Mouse (Mus musculus): ENCODE results near the gene Uhrf1bp1l.

Uhrf1bp1l gene

DNA sequence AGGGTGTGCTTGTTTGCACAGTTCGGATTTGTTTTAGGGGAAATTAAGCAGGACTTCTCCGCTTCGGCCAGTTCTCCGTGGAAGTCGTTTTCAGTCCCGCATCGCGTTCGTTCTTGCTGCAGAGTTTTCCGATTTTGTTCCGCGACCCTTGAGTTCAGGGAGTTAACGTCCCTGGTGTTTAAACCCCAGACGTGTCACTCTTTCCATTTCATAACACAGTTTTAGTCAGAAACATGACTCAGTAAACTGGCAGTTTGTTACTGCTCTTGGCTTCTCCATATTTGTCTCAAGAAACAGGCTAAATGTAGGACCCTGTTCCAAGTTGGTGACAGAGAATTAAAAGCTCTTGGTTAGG is 852 bp downstream of the Uhrf1bp1l start:
- DNase-seq (ENCODE audit: low read depth), result peak; percentile 90

DNA sequence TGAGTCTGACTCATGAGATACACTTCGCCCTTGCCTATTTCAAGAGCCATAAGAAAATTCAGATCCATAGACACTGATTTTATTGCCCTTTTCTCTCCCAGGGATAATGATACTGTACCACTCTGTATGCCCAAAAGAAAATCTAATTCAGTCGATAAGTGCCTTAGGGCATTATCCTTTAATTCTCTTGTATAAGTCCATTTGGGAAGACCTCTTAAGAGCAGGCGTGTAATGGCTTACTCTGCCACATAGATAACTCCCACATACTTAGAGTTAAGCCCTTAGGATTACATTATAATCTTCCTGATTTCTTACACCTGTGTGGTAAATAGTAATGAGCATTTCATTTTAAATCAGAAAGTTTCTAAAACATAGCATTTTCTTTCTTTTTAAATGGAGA is 1.8 kb downstream of the Uhrf1bp1l start:
- no peak for DNase-seq (ENCODE audit: low read depth)

- peak; percentile 36 for DNase-seq (ENCODE audit: low read depth)
Observed at GRCm38 (mm10) chr10:89747221-89747905, 2.6 kb downstream of the Uhrf1bp1l start.

- DNase-seq (ENCODE audit: low read depth), result no peak
Observed at GRCm38 (mm10) chr10:89747911-89748310, 3.1 kb downstream of the Uhrf1bp1l start.

GRCm38 (mm10) chr10:89748619-89749018 is 3.8 kb downstream of the Uhrf1bp1l start:
- no peak for DNase-seq (ENCODE audit: low read depth)

DNA sequence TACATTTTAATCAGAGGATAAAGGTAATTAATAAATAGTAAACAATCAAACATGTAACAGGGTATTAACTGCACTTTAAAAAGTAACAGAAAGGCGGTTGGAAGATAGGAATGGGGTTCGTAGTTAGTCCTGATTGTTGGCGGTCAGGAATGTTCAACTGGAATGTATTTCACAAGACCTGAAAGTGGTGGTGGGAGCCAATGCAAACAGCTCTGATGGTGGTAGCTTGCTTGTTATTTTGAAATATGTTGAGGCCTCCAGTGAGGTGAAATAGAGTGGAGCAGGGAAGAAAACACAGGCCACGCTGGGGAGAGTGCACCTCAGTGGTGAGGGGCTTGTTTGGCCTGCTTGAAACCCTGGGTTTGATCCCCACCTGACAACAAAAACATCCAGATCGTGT is 6.3 kb downstream of the Uhrf1bp1l start:
- no peak for DNase-seq (ENCODE audit: low read depth)

DNA sequence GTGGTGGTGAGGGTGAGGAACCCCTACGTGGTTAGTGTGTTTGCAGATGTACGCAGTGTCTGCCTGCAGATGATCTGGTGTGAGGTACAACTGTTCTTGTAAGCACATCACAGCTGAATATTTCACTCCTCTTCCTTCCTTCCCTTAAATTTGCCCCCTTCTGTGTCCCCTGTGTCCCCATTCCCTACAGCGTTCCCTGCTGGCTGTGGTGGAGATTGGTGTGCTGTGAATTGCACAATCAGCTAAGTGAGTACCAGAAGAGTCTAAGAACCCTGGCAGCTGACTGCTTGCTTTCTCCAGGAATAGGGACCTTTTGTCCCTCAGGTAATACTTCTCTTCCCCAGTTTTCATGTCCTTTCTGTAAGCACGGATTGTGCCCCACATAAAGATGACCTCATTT is 10.4 kb downstream of the Uhrf1bp1l start:
- DNase-seq (ENCODE audit: low read depth), result peak; percentile 29

DNA sequence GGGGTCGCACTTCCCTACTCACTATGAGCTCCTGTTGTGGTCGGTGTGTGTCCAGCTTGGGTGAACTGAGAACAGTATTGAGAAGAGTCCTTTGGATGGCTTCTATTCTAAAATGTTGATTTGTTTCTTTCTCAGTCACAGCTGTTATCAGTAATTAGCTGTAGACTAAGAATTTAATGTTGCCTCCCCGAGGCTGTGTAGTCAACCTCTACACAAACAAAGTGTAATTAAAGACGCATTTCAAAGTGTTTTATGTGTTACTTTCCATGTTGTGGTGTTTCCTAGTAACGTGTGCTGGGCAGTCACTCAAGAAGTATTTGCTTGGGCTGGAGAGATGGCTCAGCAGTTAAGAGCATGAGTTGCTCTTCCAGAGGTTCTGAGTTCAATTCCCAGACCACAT is 16.0 kb downstream of the Uhrf1bp1l start:
- DNase-seq (ENCODE audit: low read depth), result no peak

GRCm38 (mm10) chr10:89764457-89765121 is 19.8 kb downstream of the Uhrf1bp1l start:
- DNase-seq (ENCODE audit: low read depth), result peak; percentile 77

- no peak for DNase-seq (ENCODE audit: low read depth)
Observed at GRCm38 (mm10) chr10:89765790-89766714, 21.3 kb downstream of the Uhrf1bp1l start.

- DNase-seq (ENCODE audit: low read depth), result no peak
Observed at GRCm38 (mm10) chr10:89768352-89769020, 23.7 kb downstream of the Uhrf1bp1l start.

- no peak for DNase-seq (ENCODE audit: low read depth)
Observed at GRCm38 (mm10) chr10:89769096-89769495, 24.3 kb downstream of the Uhrf1bp1l start.

GRCm38 (mm10) chr10:89771894-89772293 is 27.1 kb downstream of the Uhrf1bp1l start:
- DNase-seq (ENCODE audit: low read depth), result peak; percentile 48

DNA sequence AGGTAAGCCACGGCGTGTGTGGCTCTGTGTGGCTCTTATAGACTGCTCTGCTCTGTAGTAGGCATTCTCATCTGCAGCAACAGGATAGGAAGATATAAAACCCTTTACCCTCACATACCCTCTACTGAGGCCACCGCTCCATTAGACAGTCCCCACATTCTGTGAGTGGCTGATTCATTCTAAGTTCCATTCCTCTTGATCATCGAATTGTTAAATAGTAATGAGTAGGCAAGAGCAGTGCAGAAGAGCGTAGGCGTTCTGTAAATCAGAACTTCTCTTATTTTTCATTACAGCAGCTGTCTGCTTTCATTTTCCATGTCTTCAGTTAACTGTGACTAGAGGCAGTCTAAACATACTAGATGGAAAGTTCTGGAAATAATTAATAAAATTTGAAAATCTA is 31.2 kb downstream of the Uhrf1bp1l start:
- DNase-seq (ENCODE audit: low read depth), result no peak

DNA sequence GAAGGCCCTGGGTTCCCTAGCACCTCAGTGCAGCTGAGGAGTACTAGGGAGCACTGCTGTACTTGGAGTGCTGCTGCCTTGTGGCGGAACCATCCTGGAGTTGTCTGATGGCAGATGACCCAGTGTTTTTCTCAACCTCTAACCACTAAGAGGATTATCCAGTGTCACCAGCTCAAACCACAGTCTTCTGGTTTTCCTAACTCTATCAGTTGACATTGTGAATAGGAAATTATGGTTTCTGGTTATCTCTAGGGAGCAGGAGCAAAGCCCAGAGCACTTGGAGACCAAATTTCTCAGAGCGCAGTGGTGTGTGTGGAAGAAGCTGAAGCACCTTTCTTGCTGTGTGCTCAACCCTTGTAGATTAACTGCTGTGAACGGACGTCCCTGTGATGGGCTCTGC is 47.1 kb downstream of the Uhrf1bp1l start:
- peak; percentile 99 for DNase-seq (ENCODE audit: low read depth)

DNA sequence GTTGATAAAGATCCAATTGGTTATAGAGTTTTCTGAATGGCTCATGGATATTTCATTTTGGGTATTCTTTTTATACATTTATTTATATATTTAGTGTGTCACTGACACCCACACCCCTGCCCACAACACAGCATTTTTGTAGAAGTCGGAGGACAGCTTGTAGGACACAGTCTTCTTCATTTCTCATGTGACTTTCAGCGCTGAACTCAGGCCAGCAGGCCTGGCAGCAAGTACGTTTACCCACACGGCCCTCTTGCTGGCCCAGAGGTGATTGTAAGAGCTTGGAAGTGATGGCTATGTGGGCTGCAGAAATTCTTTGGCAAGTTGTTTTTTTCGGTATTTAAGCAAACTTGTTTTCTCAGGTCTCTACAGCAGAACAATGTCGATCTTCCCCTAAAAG is 49.3 kb downstream of the Uhrf1bp1l start:
- DNase-seq (ENCODE audit: low read depth), result no peak

DNA sequence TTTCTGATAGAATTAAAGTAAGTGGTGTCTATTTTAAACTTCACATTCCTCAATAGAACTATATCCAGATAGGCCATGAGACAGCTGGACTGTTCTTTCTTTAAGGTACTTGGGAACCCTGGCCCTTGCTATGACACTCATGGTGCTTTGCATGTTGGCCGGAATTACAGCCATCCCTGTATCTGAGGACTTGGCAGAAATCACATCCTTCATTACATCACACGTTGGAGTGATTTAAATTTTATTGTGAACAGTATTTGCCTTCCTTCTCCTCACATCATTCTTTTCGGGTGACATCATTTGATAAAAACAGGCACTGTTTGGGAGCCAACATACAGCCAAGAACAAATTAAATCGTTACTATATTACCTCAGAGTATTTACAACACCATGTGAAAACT is 74.4 kb downstream of the Uhrf1bp1l start:
- DNase-seq (ENCODE audit: low read depth), result no peak

DNA sequence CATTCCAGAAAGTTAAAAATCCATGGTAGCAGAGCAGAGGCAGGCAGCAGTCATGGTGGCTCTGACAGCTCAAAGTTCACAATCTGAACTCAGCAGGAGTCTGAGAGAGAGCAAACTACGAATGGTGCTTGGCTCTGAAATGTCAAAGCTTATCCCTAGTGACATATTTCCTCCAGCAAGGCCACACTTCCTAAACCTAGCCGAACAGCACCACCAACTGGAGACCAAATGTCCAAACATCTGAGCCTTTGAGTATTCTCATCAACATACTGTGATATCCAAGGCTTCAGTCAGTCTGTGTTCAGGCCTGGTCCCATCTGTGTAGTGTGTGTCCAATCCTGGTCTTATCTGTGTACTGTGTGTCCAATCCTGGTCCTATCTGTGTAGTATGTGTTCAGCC is 79.1 kb downstream of the Uhrf1bp1l start:
- DNase-seq (ENCODE audit: low read depth), result peak; percentile 82

DNA sequence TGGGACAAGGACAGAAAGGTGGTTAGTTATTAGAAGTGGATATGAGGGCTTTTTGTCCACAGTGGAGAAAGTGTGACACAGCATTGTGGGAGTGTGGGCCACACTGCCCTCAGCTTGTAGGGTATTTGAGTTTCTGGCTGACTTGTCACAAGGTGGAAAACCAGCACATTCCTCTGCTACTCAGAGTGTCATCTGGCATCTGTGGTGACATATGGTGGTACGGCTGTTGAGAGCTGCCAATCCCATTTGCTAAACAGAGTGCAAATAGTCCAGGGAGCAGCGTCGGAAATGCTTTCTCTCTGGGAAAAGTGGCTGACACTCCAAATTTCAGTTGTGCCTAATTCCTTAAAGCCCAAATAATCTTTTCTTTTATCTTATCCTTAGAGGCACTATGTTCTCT is 82.1 kb downstream of the Uhrf1bp1l start:
- DNase-seq (ENCODE audit: low read depth), result no peak

DNA sequence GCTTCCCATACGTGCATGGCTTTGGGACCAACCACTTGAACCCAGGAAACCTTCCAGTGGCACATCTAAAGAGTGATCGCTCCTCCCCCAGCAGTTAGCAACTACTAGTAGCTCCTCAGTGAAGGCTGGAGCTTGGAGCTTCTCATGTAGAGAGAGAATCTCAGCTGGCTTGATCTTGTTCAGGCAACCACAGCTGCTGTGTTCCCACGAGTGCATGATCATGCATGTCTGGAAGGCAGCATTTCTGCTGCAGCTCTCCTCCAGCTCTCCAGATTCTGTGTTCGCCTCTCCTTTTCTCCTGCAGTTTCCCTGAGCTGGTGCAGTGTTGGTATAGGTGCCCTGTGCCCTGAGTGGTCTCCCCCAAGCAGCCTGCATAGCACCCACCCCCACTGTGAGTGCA is 87.5 kb downstream of the Uhrf1bp1l start:
- DNase-seq (ENCODE audit: low read depth), result no peak

- DNase-seq (ENCODE audit: low read depth), result no peak
Observed at GRCm38 (mm10) chr10:89833166-89833565, 88.4 kb downstream of the Uhrf1bp1l start.

DNA sequence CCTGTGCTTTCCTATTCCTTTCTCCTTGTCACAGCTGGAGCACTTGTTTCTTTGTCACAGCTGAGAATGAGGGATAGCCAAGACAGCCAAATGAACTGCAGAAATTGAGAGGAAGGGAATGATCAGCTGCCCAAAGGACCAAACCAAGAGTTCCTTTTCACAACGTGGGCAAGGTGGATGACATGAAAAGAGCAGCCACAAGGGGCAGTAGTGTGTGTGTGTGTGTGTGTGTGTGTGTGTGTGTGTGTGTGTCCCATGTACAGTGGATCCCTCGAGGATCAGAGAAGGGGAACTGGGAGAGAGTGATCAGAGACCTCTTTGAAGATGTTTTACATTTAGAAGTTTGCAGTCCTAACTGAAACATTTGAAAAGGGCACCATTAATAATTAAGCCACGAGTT is 92.7 kb downstream of the Uhrf1bp1l start:
- DNase-seq (ENCODE audit: low read depth), result no peak
